7 mouse cellular contexts compared by ENCODE assay signal in the genomic region with DNA sequence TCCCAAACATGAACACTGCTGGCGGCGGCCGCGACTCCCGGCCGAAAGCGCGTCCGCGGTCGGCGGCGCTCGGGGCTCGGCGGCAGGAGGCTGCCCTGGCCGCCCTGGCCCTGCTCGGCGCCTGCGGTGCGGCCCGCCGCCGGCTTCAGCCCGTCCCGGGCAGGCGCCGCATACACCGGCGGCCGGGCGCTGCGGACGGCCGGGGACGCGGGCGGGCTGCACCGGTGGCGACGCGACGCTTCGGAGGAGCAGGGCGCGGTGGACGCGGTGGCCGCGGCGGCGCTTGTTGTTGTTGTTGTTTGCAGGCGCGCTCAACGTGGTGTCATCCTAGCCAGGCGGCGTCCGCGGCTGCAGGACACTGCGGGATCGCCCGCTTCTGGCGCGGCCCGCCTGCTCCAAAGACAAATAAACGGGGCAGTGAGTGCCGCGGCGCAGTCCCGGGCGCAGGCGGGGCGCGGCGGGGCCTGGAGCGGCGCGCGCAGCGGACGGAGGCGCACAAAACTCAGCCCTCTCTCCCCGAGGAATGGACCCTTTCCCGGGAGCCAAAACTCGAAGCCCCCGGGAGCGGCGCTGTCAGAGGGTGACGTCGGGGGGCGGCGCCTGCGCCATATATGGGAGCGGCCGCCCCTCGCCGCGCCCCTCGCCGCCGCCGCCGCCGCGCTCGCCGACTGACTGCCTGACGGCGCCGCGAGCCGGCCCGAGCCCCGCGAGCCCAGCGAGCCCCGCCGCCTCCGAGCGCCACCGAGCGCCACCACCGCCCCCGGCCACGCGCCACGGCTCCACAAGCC. TPM values are rescaled to one million over a fixed set of nuclear protein-coding genes. Genes with fewer than 3 reads are reported as not detected.
DNase-seq lines count a peak whose midpoint lies in the region; ATAC-seq and TF ChIP-seq lines count a peak whose summit lies in the region.

Gene Ebf3 (minus strand): TSS at position 542 of the 788 bp plus-strand sequence.

- no peak within 1 kb of the TSS; the same call in 1 of the 2 replicates for H3K27ac ChIP-seq in bone marrow, adult 2 months (ENCODE audit: control insufficient read depth, insufficient read depth, low read depth, low read length, poor library complexity)
- no peak within 1 kb of the TSS for H3K27ac ChIP-seq in intestine, embryonic 14.5 days (ENCODE audit: low read depth)
- no peak within 1 kb of the TSS for H3K27ac ChIP-seq in liver, embryonic 16.5 days (ENCODE audit: low read length)
- H3K27ac ChIP-seq in neural tube, embryonic 14.5 days (ENCODE audit: low read depth, low read length), result peak within 1 kb of the TSS; percentile 98

- peak; percentile 82 for ATAC-seq in intestine, embryonic 14.5 days (replicated peaks; ENCODE audit: low FRiP score, low TSS enrichment, low read depth)
- peak; percentile 75 for ATAC-seq in liver, embryonic 16.5 days (ENCODE audit: low read depth)
- peak; percentile 83 for ATAC-seq in neural tube, embryonic 14.5 days (ENCODE audit: low read depth)

- TF ChIP-seq POLR2A in bone marrow, adult 2 months (IDR thresholded peaks at IDR 0.05; ENCODE audit: borderline replicate concordance, control insufficient read depth, low read depth, low read length), result no peak

- TF ChIP-seq CTCF in bone marrow, adult 2 months (IDR thresholded peaks at IDR 0.05; ENCODE audit: control insufficient read depth, insufficient read depth, low read length), result no peak

- no peaks in the 10 kb centered on the region for H3K36me3 ChIP-seq in intestine, embryonic 14.5 days (ENCODE audit: control insufficient read depth, insufficient read depth, low read length)
- H3K36me3 ChIP-seq in liver, embryonic 16.5 days (ENCODE audit: control insufficient read depth, insufficient read depth), result no peaks in the 10 kb centered on the region
- H3K36me3 ChIP-seq in neural tube, embryonic 14.5 days (ENCODE audit: control insufficient read depth, insufficient read depth, low read length), result no peaks in the 10 kb centered on the region

- no peak within 1 kb of the TSS for H3K4me3 ChIP-seq in bone marrow, adult 2 months (replicated peaks; ENCODE audit: control insufficient read depth, low read depth, low read length)
- H3K4me3 ChIP-seq in intestine, embryonic 14.5 days (ENCODE audit: low read depth, low read length), result peak within 1 kb of the TSS; percentile 53
- H3K4me3 ChIP-seq in liver, embryonic 16.5 days (ENCODE audit: low read depth, low read length), result peak within 1 kb of the TSS; percentile 52
- H3K4me3 ChIP-seq in neural tube, embryonic 14.5 days (ENCODE audit: low read depth, low read length), result peak within 1 kb of the TSS; percentile 79

- H3K27me3 ChIP-seq in intestine, embryonic 14.5 days (replicated peaks; ENCODE audit: control insufficient read depth, insufficient read depth, low read length), result peaks cover 100% of the 10 kb centered on the region
- peaks cover 100% of the 10 kb centered on the region for H3K27me3 ChIP-seq in liver, embryonic 16.5 days (ENCODE audit: control insufficient read depth, insufficient read depth, low read depth, low read length)
- peaks cover 6% of the 10 kb centered on the region; the same call in 1 of the 2 replicates for H3K27me3 ChIP-seq in neural tube, embryonic 14.5 days (ENCODE audit: control insufficient read depth, insufficient read depth, low read length)

- WGBS in bone marrow, adult 2 months, result under 1% methylated on average over 127 of the region's 127 CpGs
- under 1% methylated on average over 116 of the region's 127 CpGs for WGBS in intestine, embryonic 14.5 days
- under 1% methylated on average over 116 of the region's 127 CpGs for WGBS in liver, embryonic 16.5 days (ENCODE audit: insufficient replicate concordance)
- under 1% methylated on average over 99 of the region's 127 CpGs for WGBS in neural tube, embryonic 14.5 days

- H3K4me1 ChIP-seq in bone marrow, adult 2 months (ENCODE audit: control insufficient read depth, insufficient read depth, low read length), result no peaks in the 10 kb centered on the region
- peaks cover 17% of the 10 kb centered on the region for H3K4me1 ChIP-seq in intestine, embryonic 14.5 days (replicated peaks; ENCODE audit: control insufficient read depth, insufficient read depth, low read length)
- peaks cover 2% of the 10 kb centered on the region for H3K4me1 ChIP-seq in liver, embryonic 16.5 days (ENCODE audit: control insufficient read depth, low read depth, low read length)
- H3K4me1 ChIP-seq in neural tube, embryonic 14.5 days (ENCODE audit: control insufficient read depth, insufficient read depth, low read length), result peaks cover 19% of the 10 kb centered on the region

- peak within 1 kb of the TSS; percentile 94 for H3K4me2 ChIP-seq in intestine, embryonic 14.5 days (ENCODE audit: low read length)
- H3K4me2 ChIP-seq in liver, embryonic 16.5 days (ENCODE audit: low read depth, low read length), result peak within 1 kb of the TSS; percentile 72
- peak within 1 kb of the TSS; percentile 76 for H3K4me2 ChIP-seq in neural tube, embryonic 14.5 days (ENCODE audit: low read depth, low read length)

- no peaks in the 10 kb centered on the region for H3K9me3 ChIP-seq in intestine, embryonic 14.5 days (ENCODE audit: control insufficient read depth, low read length)
- H3K9me3 ChIP-seq in liver, embryonic 16.5 days (replicated peaks; ENCODE audit: control insufficient read depth, low read length), result no peaks in the 10 kb centered on the region
- H3K9me3 ChIP-seq in neural tube, embryonic 14.5 days (ENCODE audit: control insufficient read depth, low read length), result no peaks in the 10 kb centered on the region

- DNase-seq in Muller cell, postnatal 12 days (ENCODE audit: inconsistent ontology term), result peak; percentile 89
- peak; percentile 92 for DNase-seq in gastrocnemius, postnatal 25 days
- peak; percentile 90 for DNase-seq in intestine, embryonic 14.5 days (ENCODE audit: low spot score)
- DNase-seq in urinary bladder, postnatal 25 days (ENCODE audit: low spot score), result peak; percentile 70

- peak within 1 kb of the TSS; percentile 40 for H3K9ac ChIP-seq in intestine, embryonic 14.5 days (ENCODE audit: low read length)
- no peak within 1 kb of the TSS for H3K9ac ChIP-seq in liver, embryonic 16.5 days (ENCODE audit: low read depth, low read length)
- H3K9ac ChIP-seq in neural tube, embryonic 14.5 days (replicated peaks; ENCODE audit: low read depth, low read length), result peak within 1 kb of the TSS; percentile 99

RNA-seq across cellular contexts. Expression of gene Ebf3, which starts in this region (rescaled TPM):
- polyA plus RNA-seq in bone marrow, adult 2 months (2011; ENCODE audit: insufficient read depth, insufficient read length, low replicate concordance, missing spikeins), result 10.4 and 17.2 TPM in 2 replicates
- total RNA-seq in gastrocnemius, postnatal 25 days (2021), result 1 to 10 TPM; 6.6 to 8.6 TPM
- polyA plus RNA-seq in intestine, embryonic 14.5 days (2014; fragmentation: Nextera tagmentation; extraction: Ambion mirVana), result 1.1 and 1.4 TPM in 2 replicates
- not detected in 2 replicates for polyA plus RNA-seq in liver, embryonic 16.5 days (2015; fragmentation: Nextera tagmentation; extraction: Ambion mirVana)
- polyA plus RNA-seq in neural tube, embryonic 14.5 days (2014; fragmentation: Nextera tagmentation; extraction: Ambion mirVana), result 46.9 and 53.5 TPM in 2 replicates

Comparison
In these comparisons a context has a peak if more than half of its experiments do, and no peak if none do; other contexts are left out.
1. Peak in ATAC-seq, H3K4me3 ChIP-seq and H3K4me2 ChIP-seq in liver, embryonic 16.5 days; RNA of the gene not detected or under 1 TPM.